Mouse (Mus musculus): ENCODE results near the gene Haao. TPM values are rescaled to one million over a fixed set of nuclear protein-coding genes. Genes with fewer than 3 reads are reported as not detected.

The Haao gene
- 10 to 100 TPM; 11.1 to 20.5 TPM for total RNA-seq (2023)

DNA sequence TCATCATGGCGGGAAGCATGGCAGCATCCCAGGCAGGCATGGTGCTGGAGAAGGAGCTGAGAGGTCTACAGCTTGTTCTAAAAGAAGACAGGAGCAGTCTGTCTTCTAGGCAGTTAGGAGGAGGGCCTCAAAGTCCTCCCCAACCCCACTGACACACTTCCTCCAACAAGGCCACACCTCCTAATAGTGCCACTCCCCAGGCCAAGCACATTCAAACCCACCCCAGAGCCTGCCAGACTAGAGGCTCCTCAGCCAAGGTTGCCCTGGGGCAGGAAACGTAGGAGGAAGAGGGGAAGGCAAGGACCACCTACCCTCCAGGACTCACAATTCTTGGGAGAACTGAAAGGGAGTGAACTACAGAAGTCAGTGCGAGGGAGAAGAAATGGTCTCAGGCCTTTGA lies at the start of gene Haao:
TSS of gene Haao (minus strand) at position 149 of the 400 bp plus-strand sequence.

Other genes with a start within 250 kb of the Haao start
- gene Kcng3, start 216.1 kb downstream of the Haao start, total RNA-seq (2023) = not detected
- gene Mta3, start 141.8 kb downstream of the Haao start, total RNA-seq (2023) = 100 to 1,000 TPM; 115 to 134 TPM